Mouse (Mus musculus) stomach, postnatal 0 days (tissue): ENCODE data around the gene Galnt9.

ENCODE experiments used
- CTCF ChIP-seq: IDR thresholded peaks from 2 replicates; pipeline ENCODE4 v1.5.1; 2016; ENCODE audit warnings: antibody characterized with exemption, low read depth, mild to moderate bottlenecking, moderate library complexity
- EP300 ChIP-seq: optimal IDR thresholded peaks from 2 replicates; pipeline ENCODE3; 2016; ENCODE audit warnings: antibody characterized with exemption

DNA sequence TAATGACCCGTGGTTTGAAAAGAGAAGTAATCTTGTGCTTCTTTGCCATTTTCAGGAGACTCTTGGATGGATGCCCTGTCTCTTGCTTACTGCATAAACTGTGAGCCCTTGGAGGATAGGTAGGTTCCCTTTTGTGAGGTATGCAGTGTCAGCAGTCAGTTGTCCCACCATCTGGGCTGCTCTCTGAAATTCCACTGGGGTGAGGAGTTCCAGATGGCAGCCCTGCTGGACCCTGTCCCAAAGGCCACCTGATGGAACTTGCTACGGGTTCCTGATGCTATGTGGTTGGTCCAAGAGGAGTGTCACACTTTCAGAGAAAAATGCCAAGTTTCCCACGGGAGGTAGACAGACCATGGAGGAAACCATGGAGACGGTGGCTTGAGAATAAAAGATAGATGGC lies 27.8 kb upstream of the Galnt9 start:
- no peak for TF ChIP-seq CTCF
- no peak for TF ChIP-seq EP300
